Mouse (Mus musculus) heart, postnatal 0 days (tissue): ENCODE results near the gene Emx2. TPM values are rescaled to one million over a fixed set of nuclear protein-coding genes. Genes with fewer than 3 reads are reported as not detected.

Experiments
- ATAC-seq: fragments of 200-750 bp; cut with Nextera tagmentation; 2 replicates; pipeline ENCODE4 v1.8.0; 2017; ENCODE audit warnings: low read depth, moderate number of reproducible peaks, moderate library complexity; ENCODE audit not compliant: insufficient read depth
- DNase-seq: peaks from one replicate; pipeline ENCODE4 v3.0.0-alpha.2; 2016; ENCODE audit warnings: low spot score
- H3K27ac ChIP-seq: fragments of 300-500 bp; sonication (generic); 2 replicates; pipeline ENCODE4 v1.5.1; 2014; ENCODE audit warnings: low read depth, mild to moderate bottlenecking
- H3K27me3 ChIP-seq: fragments of 300-500 bp; sonication (generic); 2 replicates; pipeline ENCODE4 v1.6.1; 2014; ENCODE audit warnings: low read length, mixed read lengths; ENCODE audit not compliant: control insufficient read depth, insufficient read depth
- H3K36me3 ChIP-seq: fragments of 300-500 bp; sonication (generic); replicated peaks from 2 replicates; pipeline ENCODE4 v1.6.1; 2014; ENCODE audit warnings: low read length, mixed read lengths; ENCODE audit not compliant: control insufficient read depth, insufficient read depth
- H3K4me1 ChIP-seq: fragments of 300-500 bp; sonication (generic); 2 replicates; pipeline ENCODE4 v1.6.1; 2014; ENCODE audit warnings: antibody characterized with exemption; ENCODE audit not compliant: control insufficient read depth, insufficient read depth
- H3K4me2 ChIP-seq: fragments of 300-500 bp; sonication (generic); 2 replicates; pipeline ENCODE4 v1.6.1; 2014; ENCODE audit warnings: low read depth, mild to moderate bottlenecking, low read length, moderate library complexity
- H3K4me3 ChIP-seq: fragments of 300-500 bp; sonication (generic); 2 replicates; pipeline ENCODE4 v1.5.1; 2014; ENCODE audit warnings: low read depth, low read length
- H3K9ac ChIP-seq: fragments of 300-500 bp; sonication (generic); replicated peaks from 2 replicates; pipeline ENCODE4 v1.6.1; 2014; ENCODE audit warnings: low read depth, low read length, mixed read lengths
- H3K9me3 ChIP-seq: fragments of 300-500 bp; sonication (generic); replicated peaks from 2 replicates; pipeline ENCODE4 v1.6.1; 2016; ENCODE audit warnings: low read length; ENCODE audit not compliant: control insufficient read depth
- CTCF ChIP-seq: IDR thresholded peaks from 2 replicates; pipeline ENCODE4 v1.5.1; 2016; ENCODE audit warnings: antibody characterized with exemption, control low read depth, low read depth
- EP300 ChIP-seq: IDR thresholded peaks from 2 replicates; pipeline ENCODE4 v1.6.1; 2016; ENCODE audit warnings: antibody characterized with exemption, low read depth
- WGBS: fragments of 180-500 bp; shearing (Covaris S2); extraction: QIAGEN DNeasy Blood & Tissue Kit; methylation state at CpG from one replicate; pipeline ENCODE4 v1.1.7; 2014; 5-methylcytosine and 5-hydroxymethylcytosine counted together
- polyA plus RNA-seq: library from polyadenylated mRNA; unstranded; fragments of >200 nt; fragmentation: Nextera tagmentation; extraction: Ambion mirVana; gene quantifications from 2 replicates; pipeline ENCODE4 v1.2.1, GENCODE M21; 2015
- total RNA-seq: library from RNA; depleted of rRNA; stranded (reverse); fragments of >200 nt; gene quantifications from 2 replicates; pipeline ENCODE4 v1.2.3, GENCODE M21; 2014; ENCODE audit warnings: low replicate concordance

The Emx2 gene
- total and polyA plus RNA-seq, 2 experiments from 2014 or later, result not detected

GRCm38 (mm10) chr19:59463842-59464443 is 5.8 kb downstream of the Emx2 start:
- H3K27ac ChIP-seq, result no peak overlapping the region
- no peak overlapping the region for H3K9ac ChIP-seq
- 5% methylated on average over 19 of the region's 19 CpGs for WGBS
- no peak overlapping the region for H3K4me2 ChIP-seq
- H3K36me3 ChIP-seq, result no peaks in the 10 kb centered on the region
- TF ChIP-seq EP300 (no peak), CTCF (no peak)
- H3K9me3 ChIP-seq, result no peaks in the 10 kb centered on the region
- ATAC-seq, result no peak
- no peak for DNase-seq
- H3K4me1 ChIP-seq, result peaks cover 5% of the 10 kb centered on the region; the same call in 1 of the 2 replicates
- H3K27me3 ChIP-seq, result peaks cover 99% of the 10 kb centered on the region
- no peak overlapping the region for H3K4me3 ChIP-seq

GRCm38 (mm10) chr19:59465281-59465680 is 7.1 kb downstream of the Emx2 start:
- Histone ChIP-seq H3K36me3 (no peaks in the 10 kb centered on the region), H3K9ac (no peak overlapping the region), H3K4me2 (no peak overlapping the region), H3K27ac (no peak overlapping the region), H3K9me3 (no peaks in the 10 kb centered on the region), H3K4me1 (no peaks in the 10 kb centered on the region; the same call in 1 of the 2 replicates), H3K4me3 (no peak overlapping the region), H3K27me3 (peaks cover 99% of the 10 kb centered on the region)
- 5% methylated on average over 2 of the region's 2 CpGs for WGBS
- TF ChIP-seq CTCF, result no peak
- TF ChIP-seq EP300, result no peak
- DNase-seq (no peak), ATAC-seq (no peak)

GRCm38 (mm10) chr19:59465751-59466410 is 7.7 kb downstream of the Emx2 start:
- H3K27me3 ChIP-seq, result peaks cover 100% of the 10 kb centered on the region
- TF ChIP-seq EP300, result no peak
- no peak for TF ChIP-seq CTCF
- H3K9me3 ChIP-seq, result no peaks in the 10 kb centered on the region

GRCm38 (mm10) chr19:59466417-59466937 is 8.3 kb downstream of the Emx2 start:
- H3K9me3 ChIP-seq, result no peaks in the 10 kb centered on the region
- no peak overlapping the region for H3K9ac ChIP-seq
- no peak for DNase-seq
- no peak overlapping the region for H3K27ac ChIP-seq
- no peak overlapping the region for H3K4me3 ChIP-seq
- 5% methylated on average over 6 of the region's 6 CpGs for WGBS
- H3K4me2 ChIP-seq, result no peak overlapping the region
- H3K4me1 ChIP-seq, result no peaks in the 10 kb centered on the region; the same call in 1 of the 2 replicates
- TF ChIP-seq CTCF (no peak), EP300 (no peak)
- H3K36me3 ChIP-seq, result no peaks in the 10 kb centered on the region
- ATAC-seq, result no peak
- H3K27me3 ChIP-seq, result peaks cover 100% of the 10 kb centered on the region

More at GRCm38 (mm10) chr19:59465751-59466410, 7.7 kb downstream of the Emx2 start:
- no peak for DNase-seq
- Histone ChIP-seq H3K27ac (no peak overlapping the region), H3K4me1 (no peaks in the 10 kb centered on the region; the same call in 1 of the 2 replicates), H3K36me3 (no peaks in the 10 kb centered on the region), H3K4me3 (no peak overlapping the region), H3K9ac (no peak overlapping the region), H3K4me2 (no peak overlapping the region)
- no peak for ATAC-seq
- 5% methylated on average over 10 of the region's 10 CpGs for WGBS

GRCm38 (mm10) chr19:59467016-59467412 is 8.8 kb downstream of the Emx2 start:
- DNase-seq (no peak), ATAC-seq (no peak)
- Histone ChIP-seq H3K27ac (no peak overlapping the region), H3K4me1 (no peaks in the 10 kb centered on the region; the same call in 1 of the 2 replicates), H3K4me2 (no peak overlapping the region), H3K27me3 (peaks cover 100% of the 10 kb centered on the region), H3K9ac (no peak overlapping the region), H3K36me3 (no peaks in the 10 kb centered on the region), H3K4me3 (no peak overlapping the region), H3K9me3 (no peaks in the 10 kb centered on the region)
- TF ChIP-seq CTCF (no peak), EP300 (no peak)
- 3% methylated on average over 19 of the region's 19 CpGs for WGBS
